Mouse (Mus musculus) regulatory T cell (primary cell): ENCODE data around the gene Spaca4.

Experiments
- in situ Hi-C: fragments of 300-600 bp; cut with MboI, MseI; formaldehyde crosslinking; loops from one replicate; pipeline ENCODE4 v1.15.1; 2025; ENCODE audit warnings: high pct_unique_total_duplicates

The Spaca4 gene

GRCm38 (mm10) chr7:45725713-45726112 is at the start of gene Spaca4:
Gene Spaca4, minus strand, starts transcription at chr7:45725813.
- in situ Hi-C loops = loop anchor here (10.0 kb wide), 1 partner anchor 1171 kb away; the partner anchor contains the start of gene Nr1h2

GRCm38 (mm10) chr7:45775237-45775636 is 49.6 kb upstream of the Spaca4 start:
- in situ Hi-C loops = no loop called here

- in situ Hi-C loops = no loop called here
Measured at GRCm38 (mm10) chr7:45771101-45771500, 45.5 kb upstream of the Spaca4 start.

DNA sequence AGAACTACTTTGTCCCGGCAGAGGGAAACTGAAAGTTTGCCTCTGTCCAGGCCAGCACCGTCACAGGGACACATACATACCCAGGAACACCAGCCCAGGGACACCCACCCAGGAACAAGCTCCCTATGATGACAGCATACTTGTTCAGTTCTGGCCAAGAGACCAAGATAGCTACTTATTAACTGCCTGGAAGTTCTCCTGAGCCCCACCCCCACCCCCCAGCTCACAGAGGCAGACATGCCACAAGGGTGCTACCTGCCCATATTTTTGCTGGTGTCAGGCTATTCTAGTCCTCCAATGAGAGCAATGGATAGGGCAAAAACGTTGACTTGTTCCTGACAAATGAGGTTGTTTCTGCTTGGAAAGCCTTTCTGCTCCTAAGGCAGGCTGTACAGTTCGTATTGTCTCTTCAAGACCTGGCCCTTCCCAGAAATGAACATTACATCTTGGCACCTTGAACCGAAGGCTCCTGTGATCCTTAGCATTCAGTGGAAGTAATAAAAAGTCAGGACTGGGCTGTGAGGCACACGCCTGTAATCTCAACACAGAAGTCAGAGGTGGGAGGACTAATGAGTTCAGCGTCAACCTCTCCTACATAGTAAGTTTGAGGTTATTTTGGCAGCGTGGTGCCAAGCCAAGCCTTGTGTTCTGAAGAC is 44.9 kb upstream of the Spaca4 start:
- in situ Hi-C loops = no loop called here

DNA sequence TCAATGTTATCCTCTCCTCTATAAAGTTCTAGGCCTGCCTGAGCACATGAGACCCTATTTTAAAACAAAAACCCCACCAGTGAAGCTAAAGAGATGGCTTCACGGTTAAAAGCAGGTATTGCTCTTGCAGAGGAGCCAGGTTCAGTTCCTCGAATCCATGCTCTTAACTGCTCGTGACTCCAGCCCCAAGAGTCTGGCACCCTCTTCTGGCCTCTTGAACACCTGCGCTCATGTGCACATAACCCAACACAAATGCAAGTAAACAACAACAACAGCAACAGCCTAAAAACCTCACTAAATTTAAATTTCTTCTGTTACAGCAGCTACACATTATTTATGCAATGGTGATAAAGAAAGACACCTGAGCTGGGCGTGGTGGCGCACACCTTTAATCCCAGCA is 41.9 kb upstream of the Spaca4 start:
- in situ Hi-C loops = no loop called here

GRCm38 (mm10) chr7:45766764-45767163 is 41.2 kb upstream of the Spaca4 start:
- in situ Hi-C loops = no loop called here

GRCm38 (mm10) chr7:45765995-45766394 is 40.4 kb upstream of the Spaca4 start:
- in situ Hi-C loops = no loop called here

- in situ Hi-C loops = no loop called here
Measured at GRCm38 (mm10) chr7:45760151-45760550, 34.5 kb upstream of the Spaca4 start.

DNA sequence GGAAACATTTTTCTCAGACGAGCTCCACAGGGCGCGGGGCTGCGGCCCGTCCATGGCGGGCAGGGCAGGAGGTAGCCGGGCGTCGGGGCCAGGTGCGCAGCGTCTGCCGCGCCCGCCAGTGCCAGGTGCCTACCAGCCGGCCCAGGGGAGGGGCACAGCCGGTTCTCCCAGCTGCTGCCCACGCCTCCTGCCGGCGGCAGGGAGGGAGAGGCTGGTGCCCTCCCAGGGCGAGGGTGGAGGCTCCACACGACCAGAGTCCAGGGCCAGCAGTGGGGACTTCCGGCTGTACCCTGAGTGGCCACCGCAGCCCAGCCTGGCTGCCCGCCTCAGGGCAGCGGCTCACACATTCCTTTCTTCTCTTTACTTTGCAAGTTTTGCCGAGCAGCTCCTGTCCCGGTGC is 33.8 kb upstream of the Spaca4 start:
- in situ Hi-C loops = no loop called here

DNA sequence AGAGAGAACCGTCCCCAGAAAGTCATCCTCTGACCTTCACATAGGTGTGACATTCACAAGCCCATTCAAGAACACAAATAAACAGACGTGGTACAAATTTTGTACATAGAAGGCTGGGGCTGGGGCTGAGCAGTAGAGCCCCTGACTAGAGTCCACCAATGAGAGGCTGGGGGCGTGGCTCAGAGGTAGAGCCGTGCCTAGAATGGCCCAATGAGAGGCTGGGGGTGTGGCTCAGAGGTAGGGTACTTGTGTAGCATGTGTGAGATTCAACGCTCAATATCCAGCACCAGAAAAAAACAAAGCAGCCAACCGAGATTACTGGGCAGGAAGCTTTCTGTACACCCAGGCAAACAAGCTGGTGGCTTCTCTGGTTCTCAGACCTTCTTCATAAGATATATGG is 30.1 kb upstream of the Spaca4 start:
- in situ Hi-C loops = no loop called here

DNA sequence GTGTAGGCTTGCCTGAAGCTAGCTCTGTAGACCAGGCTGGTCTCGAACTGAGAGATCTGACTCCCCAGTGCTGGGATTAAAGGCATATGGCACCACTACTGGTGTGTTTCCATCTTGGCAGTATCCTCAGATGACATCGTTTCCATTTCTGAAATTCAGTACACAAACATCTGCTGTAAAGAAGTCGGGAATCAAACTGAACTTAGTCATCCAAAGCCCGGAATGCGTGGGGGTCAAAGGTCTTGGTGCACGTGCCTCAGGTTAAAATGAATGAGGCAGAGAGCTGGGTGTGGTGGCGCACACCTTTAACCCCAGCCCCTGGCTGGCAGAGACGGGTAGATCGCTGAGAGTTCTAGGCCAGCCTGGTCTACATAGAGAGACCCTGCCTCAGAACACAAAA is 24.5 kb upstream of the Spaca4 start:
- in situ Hi-C loops = no loop called here

DNA sequence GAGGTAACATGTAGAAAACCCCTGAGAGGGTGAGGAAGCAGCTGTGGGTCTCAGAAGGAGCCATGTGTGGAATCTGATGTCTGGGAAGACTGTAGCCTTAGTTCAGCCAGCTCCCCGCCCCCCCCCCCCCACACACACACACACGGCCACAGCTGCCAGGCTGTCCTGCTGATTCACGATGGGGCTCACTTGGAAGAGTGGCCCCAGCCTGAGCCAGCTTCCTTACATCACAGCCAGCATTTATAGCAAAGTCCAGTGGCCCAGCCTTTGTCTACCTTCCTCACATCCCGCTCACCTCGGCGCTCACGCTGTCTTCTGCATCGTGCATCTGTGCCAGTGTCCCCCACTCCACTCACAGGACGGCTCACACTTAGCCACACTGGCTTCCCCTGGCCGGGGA is 23.8 kb upstream of the Spaca4 start:
- in situ Hi-C loops = no loop called here

- in situ Hi-C loops = no loop called here
Measured at GRCm38 (mm10) chr7:45748110-45748509, 22.5 kb upstream of the Spaca4 start.

DNA sequence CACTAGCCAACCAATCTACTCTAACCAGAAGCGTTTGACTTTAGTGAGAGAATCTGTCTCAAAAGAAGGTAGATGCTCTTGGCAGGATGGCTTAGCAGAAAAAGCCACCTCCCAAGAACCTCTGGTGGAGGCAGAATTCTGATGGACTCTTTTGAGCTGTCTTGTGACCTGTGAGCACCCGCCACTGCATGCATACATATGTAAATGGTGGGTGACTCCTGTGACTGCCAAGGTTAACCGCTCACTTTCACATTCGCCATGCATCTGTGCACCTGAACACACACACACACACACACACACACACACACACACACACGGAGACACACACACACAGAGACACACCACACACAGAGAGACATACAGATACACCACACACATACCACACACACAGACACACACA is 21.8 kb upstream of the Spaca4 start:
- in situ Hi-C loops = no loop called here

- in situ Hi-C loops = no loop called here
Measured at GRCm38 (mm10) chr7:45746518-45746917, 20.9 kb upstream of the Spaca4 start.

DNA sequence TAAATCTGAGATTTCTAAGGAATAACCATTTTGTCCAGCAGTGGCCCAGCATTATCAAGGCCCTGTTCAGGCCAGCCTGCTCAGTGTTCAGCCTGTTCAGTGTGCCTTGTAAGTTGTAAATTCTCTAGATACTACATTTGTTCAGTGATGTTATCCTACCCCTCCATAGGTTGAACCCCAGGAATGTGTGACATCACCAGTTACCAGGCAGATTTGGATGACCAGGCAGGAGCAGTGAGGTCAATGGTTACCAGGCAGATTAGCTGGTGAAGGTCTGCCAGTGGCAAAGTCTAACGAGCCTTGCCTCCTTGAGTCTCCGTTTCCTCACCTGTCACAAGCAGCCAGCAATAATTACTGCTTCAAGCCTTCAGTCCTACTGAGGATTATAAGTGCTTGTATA is 18.8 kb upstream of the Spaca4 start:
- in situ Hi-C loops = no loop called here

- in situ Hi-C loops = no loop called here
Measured at GRCm38 (mm10) chr7:45742338-45742737, 16.7 kb upstream of the Spaca4 start.

GRCm38 (mm10) chr7:45741777-45742176 is 16.2 kb upstream of the Spaca4 start:
- in situ Hi-C loops = no loop called here

DNA sequence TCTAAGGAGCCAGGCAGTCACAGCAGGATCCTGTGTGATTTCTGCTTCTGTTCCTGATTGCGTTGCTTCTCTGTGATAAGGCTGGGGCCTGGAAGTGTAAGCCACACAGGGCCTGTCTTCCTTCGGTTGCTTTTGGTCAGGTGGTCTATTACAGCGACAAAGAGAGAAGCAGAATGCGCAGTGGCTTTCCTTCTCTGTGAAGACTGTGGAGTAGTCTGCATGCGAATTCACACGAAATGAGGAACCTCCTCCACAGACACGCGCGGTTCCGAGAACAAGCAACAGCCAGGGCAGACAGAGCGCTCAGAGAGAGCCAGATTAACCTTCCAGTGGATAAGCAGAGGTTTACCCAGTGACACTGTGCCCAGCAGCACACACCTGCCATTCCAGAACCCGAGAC is 15.7 kb upstream of the Spaca4 start:
- in situ Hi-C loops = no loop called here

- in situ Hi-C loops = no loop called here
Measured at GRCm38 (mm10) chr7:45739820-45740219, 14.2 kb upstream of the Spaca4 start.

DNA sequence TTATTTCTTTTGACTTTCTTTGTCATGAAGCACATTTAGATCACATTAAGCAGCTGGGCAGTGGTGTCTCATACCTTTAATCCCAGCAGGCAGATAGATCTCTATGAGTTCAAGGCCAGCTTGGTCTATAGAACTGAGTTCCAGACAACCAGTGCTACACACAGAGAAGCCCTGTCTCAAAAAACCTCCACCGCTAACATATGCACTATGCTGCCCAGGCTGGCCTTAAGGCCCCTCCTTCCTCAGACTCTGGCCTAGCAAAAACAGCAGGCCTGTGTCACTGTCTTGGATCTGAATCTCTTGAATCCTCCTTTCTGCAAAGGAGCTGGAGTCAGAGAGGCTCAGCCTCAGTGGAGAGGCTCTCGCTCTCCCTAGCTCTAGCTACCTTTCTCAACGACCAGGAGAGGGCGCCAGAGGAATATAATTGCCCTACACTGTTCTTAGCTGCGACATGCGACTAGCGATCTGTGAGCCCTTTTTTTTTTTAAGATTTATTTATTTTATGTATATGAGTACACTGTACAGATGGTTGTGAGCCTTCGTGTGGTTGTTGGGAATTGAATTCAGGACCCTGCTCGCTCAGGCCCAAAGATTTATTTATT is 13.7 kb upstream of the Spaca4 start:
- in situ Hi-C loops = no loop called here

DNA sequence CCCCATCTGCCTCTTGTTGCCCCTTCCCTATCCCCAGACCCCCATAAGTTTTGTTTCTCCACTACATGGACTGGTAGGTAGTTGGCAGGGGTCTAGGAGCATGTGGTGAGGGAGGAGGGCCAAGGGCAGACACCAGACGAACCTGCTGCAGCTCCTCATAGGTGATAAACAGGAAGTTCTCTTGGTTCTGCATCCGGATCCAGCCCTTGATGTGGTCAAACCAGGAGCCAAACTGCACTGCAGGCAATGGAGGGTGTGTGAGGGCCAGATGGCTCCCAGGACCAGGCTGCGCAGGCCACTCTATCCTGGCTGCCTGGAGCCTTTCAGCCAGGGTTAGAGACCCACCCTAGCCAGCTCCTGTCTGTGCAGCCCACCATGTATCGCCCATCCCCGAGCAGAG is 7.9 kb upstream of the Spaca4 start:
- in situ Hi-C loops = loop anchor here (5.0 kb wide), 3 partner anchors 74 to 294 kb away; partner anchors contain the start of genes Ccdc114 and Emp3

DNA sequence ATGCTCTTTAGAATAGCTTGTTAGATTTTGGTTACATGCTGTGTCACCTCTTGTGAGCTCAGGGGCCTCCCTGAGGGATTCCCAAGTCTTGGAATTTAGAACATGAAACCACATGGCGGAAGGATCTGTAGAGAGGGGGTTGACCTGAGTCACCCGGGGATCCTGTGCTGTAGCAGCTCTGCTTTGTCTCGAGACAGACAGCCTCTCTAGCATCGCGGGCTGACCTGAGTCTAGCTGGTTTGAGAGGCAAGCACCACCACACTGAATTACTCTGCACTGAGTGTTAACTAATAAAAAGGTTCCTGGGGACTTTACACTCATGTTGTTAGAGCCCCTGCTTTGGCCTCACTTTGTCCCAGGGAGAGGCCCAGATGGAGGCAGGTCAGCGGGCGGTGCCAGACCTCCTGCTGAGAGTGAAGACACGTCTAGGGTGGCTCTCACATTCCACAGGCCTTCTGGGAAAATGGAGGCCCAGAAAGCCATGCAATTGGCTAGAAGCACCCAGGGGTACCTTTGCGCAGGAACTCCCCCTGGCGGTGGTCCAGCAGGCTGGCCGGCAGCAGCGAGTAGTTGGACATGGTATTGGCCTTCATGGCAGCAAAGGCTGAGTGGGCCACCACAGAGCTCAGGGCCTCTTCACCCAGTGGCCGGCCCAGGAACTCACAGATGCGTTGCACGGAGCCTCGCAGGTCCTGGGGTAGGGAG is 5.3 kb upstream of the Spaca4 start:
- in situ Hi-C loops = loop anchor here (5.0 kb wide), 3 partner anchors 76 to 296 kb away; partner anchors contain the start of genes Ccdc114 and Emp3
